Mouse (Mus musculus): Measurements from ENCODE around the gene Ireb2.
"Not testable (repeated sequence)": the region's sequence is repeated elsewhere in the genome, so short reads cannot be mapped to it uniquely, and the experiment has no call there.

Gene Ireb2

DNA sequence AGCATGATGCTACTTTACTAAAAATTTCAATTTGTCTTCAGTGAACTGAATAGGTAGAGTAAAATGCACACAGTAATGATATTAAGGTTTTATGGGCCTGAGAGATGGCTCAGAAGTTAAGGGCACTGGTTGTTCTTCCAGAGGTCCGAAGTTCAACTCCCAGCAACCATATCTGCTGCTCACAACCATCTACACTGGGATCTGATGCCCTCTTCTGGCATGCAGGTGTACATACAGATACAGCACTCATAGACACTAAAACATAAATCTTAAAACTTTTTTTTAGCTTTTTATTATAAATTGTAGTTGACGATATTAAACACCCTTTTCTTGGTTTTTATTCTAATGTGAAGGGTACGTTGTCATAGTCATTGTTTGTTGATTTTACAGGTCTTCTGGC is 33.5 kb downstream of the Ireb2 start:
- DNase-seq (ENCODE audit: low spot score in 2 of 2) = no peak

GRCm38 (mm10) chr9:54909446-54909845 is 45.9 kb downstream of the Ireb2 start:
- DNase-seq (ENCODE audit: low spot score in 2 of 2) = no peak

- no peak for DNase-seq (ENCODE audit: low spot score in 2 of 2)
These were observed 52.0 kb downstream of the Ireb2 start for GRCm38 (mm10) chr9:54915576-54915975.

GRCm38 (mm10) chr9:54916401-54916800 is 52.8 kb downstream of the Ireb2 start:
- no peak for DNase-seq (ENCODE audit: low spot score in 2 of 2)

DNA sequence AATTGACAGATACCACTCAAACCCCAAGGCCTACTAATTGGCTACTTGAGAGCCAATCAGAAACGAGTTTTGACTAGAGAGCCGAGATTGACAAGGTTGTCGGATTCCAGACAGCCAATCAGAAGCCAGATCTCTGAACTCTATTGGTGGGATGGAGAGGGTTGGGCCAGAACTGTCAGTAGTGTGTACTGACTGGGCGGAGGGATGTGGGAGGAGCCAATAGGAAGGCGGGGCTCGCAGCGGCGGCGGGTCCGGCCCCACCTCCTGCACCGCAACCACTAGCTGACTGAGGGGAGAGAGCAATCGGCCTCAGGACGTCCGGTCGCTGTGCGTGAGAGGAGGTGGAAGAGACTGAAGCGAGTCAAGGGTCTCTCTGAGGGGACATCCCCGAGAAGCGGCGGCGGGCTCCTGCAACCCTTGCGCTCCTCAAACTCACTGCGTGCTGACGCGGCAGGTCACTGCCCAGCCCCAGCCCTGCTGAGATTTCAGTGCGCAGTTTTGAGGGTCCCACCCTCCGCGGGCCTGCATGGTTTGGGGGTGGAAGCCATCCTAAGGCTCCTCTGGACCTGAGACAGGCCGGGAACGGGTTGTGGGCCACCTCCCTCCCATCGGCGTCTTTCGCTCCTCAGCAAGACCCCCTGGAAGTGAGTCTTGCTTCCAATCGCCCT is 53.6 kb downstream of the Ireb2 start, which contains the start of gene Hykk:
TSS of gene Hykk (plus strand) at position 274 of the 668 bp plus-strand sequence.
- DNase-seq (ENCODE audit: low spot score in 2 of 2) = peak; percentile 83 to 90

DNA sequence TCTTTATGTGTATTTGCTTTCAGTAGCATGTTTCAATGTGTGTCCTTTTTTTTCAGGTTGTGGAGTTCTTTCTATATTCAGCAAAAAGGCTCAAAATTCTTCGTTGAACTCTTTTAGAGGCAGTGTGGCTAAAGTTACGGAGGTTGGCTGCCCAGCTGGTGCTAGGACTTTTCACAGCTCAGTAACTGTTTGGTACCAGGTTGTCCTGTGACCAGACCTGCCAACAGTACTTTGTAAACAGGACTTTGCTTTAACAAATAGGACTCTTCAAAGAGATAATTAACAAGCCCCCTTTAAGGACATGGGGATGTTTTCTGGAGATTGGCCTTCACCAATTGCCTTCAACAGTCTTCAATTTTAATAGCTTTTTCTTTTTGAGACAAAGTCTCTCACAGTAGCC is 54.6 kb downstream of the Ireb2 start:
- no peak for DNase-seq (ENCODE audit: low spot score in 2 of 2)

DNA sequence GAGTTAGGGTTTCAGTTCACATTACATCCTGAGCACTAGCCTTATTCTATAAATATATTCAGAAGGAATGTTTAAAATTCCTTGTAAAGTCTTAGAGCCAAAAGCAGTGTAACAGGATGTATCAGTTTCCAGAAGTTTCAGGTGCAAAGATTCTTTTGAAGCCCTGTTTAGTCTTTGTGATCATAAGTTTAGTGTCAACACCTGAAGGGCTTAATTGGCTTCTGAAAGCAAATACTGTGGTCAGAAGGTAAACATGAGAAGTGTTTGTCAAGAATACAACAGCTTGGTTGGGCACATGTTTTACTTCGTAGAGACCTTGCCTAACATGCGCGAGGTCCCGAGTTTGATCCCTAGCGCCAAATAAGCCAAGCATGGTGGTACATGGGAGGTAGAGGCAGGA is 55.2 kb downstream of the Ireb2 start:
- no peak for DNase-seq (ENCODE audit: low spot score in 2 of 2)

- no peak for DNase-seq (ENCODE audit: low spot score in 2 of 2)
These were observed 56.4 kb downstream of the Ireb2 start for GRCm38 (mm10) chr9:54919946-54920345.

DNA sequence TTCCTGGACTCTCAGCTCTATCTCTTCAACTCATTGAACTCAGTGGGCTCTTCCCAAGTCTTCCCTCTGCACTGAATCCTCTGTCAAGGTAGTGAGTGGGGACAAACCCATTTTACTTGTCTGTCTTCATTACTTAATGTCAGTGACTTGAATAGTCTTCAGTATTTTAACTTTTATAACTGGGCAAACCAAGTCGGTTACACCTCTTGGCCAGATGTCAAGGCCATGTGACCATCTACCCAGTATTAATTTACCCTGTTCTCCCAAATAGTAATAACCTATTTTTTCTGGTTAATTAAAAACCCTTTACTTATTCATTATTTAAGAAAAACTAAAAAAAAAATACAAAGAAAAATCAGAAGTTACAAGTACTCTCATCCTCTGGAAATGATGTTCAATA is 67.2 kb downstream of the Ireb2 start:
- no peak for DNase-seq (ENCODE audit: low spot score in 2 of 2)

DNA sequence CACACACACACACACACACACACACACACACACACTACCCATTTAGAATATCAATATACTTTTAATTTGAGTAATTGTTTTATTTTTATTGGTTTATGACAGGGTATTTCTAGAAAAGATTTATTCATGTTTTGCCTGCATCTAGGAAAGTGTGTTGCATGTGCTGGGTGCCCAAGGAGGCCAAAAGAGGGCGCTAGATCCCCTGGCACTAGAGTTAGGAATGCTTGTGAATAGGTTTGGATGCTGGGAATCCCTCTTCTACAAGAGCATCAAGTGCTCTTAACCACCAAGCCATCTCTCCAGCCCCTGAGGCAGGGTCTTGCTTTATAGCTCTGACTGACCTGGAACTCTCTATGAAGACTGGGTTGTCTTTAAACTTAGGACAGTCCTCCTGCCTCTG is 68.2 kb downstream of the Ireb2 start:
- DNase-seq (ENCODE audit: low spot score in 2 of 2) = no peak

DNA sequence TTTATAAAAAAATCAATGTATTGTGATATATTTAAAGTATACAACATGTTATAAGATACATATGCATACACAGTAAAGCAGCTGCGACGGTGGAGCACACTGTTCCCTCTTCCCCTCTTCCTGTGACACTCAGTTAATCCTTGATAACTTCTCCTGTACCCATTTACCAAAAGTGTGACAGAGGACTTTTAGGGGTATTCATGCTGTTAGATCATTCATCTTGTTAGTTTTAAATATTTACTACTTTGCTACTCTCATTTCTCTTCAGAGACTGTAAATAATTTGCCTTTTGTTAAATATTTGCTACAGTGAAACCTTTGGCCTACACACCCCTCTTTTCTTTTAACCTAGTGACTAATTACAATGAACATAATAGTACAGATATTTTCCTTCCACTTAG is 68.8 kb downstream of the Ireb2 start:
- DNase-seq (ENCODE audit: low spot score in 2 of 2) = no peak

DNA sequence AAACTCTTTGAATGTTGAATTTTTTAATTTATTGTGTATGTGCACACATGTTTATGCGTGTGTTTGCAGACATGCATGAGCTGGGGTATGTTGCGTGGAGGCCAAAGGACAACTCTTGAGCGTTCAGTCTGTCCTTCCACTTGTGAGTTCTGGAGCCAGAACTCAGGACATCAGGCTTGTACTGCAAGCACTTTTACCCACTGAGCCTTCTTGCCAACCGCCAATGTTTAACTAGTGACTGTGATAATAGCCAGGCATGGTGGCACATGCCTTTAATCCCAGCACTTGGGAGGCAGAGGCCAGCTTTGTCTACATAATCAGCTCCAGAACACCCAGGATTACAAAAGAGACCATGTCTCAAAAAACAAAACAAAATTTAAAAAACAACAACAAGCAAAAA is 78.5 kb downstream of the Ireb2 start:
- no peak for DNase-seq (ENCODE audit: low spot score in 2 of 2)

DNA sequence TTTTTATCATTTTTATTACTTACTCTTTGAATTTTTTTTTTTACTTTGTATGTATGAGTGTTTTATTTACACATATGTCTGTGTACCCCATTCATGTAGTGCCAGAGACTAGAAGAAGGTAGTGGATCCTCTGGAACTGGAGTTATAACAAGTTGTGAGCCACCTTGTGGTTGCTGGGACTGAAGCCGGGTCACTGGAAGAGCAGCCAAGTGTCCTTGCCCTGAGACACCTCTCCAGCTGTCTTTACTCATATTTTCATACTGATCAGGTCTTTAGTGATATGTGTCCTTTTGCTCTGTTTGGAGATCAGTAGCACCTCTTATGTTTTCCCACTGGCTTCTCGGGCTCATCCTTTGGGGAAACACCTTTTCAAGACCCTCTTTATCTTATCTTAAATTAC is 80.9 kb downstream of the Ireb2 start:
- no peak for DNase-seq (ENCODE audit: low spot score in 2 of 2)

DNA sequence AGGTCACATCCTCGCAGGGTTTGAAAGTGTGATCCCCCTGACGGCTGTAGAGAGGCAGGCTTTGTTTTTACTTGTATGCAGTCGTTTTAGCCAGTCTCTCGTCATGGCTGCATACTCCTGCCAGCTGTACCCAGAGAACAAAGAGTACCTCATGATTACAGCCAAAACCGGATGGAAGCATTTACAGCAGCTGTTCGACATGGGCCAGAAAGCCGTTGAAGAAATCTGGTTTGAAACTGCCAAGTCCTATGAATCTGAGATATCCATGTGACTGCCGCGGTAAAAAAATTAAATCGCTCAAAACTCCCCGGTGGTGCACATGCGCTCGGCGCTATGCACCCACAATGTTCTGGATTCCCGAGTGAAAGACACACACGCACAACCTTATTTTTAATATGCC is 82.7 kb downstream of the Ireb2 start:
- no peak for DNase-seq (ENCODE audit: low spot score in 2 of 2)

DNA sequence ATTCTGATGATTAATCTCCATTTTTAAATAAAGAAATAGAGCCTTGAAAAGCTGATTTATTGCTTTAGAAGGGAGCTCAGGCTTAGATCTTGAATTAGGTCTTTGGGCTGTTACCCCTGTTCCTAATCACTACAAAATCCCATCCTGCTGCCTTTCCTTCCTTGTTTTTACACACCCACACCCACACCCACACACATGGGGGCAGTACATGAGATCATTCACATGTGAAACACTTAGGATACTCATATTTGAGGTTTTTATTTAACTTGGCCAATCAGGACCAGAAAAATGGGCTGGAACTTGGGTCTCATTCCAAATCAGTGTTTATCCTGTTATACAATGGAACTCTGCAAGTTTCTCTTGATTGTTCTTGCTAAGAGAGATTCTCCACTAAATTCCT is 85.9 kb downstream of the Ireb2 start:
- DNase-seq (ENCODE audit: low spot score in 2 of 2) = no peak

DNA sequence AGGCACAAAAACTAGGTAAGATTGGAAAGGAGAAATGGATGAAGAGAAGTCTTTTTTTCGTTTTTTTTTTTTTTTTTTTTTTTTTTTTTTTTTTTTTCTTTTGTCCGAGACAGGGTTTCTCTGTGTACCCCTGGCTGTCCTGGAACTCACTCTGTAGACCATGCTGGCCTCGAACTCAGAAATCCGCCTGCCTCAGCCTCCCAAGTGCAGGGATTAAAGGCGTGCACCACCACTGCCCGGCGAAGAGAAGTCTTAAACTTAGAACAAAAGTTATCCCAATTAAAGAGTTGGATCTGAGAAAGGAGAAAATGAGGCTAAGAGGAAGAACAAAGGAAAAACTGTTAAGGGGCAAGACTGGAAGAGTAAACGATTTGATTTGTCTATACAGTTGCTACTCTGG is 86.6 kb downstream of the Ireb2 start:
- DNase-seq (ENCODE audit: low spot score in 2 of 2) = not testable (repeated sequence)

- DNase-seq (ENCODE audit: low spot score in 2 of 2) = peak; percentile 83 to 87
These were observed 87.2 kb downstream of the Ireb2 start, which contains the start of the genes Psma4 and AY074887 for GRCm38 (mm10) chr9:54950575-54951321. Gene Psma4, plus strand, starts transcription at chr9:54950790. Gene AY074887, minus strand, starts transcription at chr9:54950998.

GRCm38 (mm10) chr9:54961059-54961458 is 97.5 kb downstream of the Ireb2 start:
- no peak for DNase-seq (ENCODE audit: low spot score in 2 of 2)
